Mouse (Mus musculus) small intestine, adult 2 months (tissue): ENCODE data around the gene Gpr1.

Source experiments
- CTCF ChIP-seq: fragments of 200-500 bp; IDR thresholded peaks from 2 replicates; pipeline ENCODE4 v1.5.1; 2012; ENCODE audit warnings: low read depth, mild to moderate bottlenecking, control low read depth, inconsistent platforms, low read length, moderate library complexity, mixed read lengths; ENCODE audit not compliant: insufficient replicate concordance, insufficient read length; ENCODE audit errors: extremely low read depth
- POLR2A ChIP-seq: fragments of 200-500 bp; IDR thresholded peaks from 2 replicates; pipeline ENCODE4 v1.6.1; 2012; ENCODE audit warnings: low read depth, mild to moderate bottlenecking, control low read depth, inconsistent platforms, low read length, moderate library complexity

DNA sequence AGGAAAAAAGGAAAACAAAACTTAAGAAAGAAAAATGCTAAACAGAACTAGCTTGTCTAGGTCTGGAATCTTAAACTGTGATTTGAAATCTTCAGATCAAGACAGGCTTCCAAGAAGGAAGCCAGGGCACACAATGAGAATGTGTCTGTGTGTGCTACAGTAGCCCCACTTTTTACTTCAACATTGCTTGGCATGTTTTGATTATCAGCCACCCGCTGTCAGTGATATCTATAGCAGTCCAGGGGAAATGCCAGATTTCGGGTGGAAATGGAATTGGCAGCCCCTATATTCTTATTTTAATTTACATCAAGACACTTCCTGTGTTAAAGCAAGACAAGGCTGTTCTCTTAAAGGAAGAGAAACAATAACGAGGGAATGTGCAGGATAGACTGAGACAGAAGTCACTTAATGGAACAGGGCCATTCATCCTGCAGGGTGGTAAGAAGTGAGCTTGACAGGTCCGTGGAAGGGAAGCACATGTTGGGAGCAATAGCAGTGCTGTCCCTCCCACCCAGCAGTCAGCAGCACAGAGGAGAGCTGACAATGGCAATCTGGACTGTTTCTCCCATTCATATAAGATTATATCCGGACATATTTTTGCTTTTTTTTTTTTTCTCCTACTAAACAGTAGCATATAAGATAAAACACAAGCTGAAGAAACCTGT is 18.4 kb downstream of the Gpr1 start:
- no peak for TF ChIP-seq CTCF
- no peak for TF ChIP-seq POLR2A
